In the genomic region with DNA sequence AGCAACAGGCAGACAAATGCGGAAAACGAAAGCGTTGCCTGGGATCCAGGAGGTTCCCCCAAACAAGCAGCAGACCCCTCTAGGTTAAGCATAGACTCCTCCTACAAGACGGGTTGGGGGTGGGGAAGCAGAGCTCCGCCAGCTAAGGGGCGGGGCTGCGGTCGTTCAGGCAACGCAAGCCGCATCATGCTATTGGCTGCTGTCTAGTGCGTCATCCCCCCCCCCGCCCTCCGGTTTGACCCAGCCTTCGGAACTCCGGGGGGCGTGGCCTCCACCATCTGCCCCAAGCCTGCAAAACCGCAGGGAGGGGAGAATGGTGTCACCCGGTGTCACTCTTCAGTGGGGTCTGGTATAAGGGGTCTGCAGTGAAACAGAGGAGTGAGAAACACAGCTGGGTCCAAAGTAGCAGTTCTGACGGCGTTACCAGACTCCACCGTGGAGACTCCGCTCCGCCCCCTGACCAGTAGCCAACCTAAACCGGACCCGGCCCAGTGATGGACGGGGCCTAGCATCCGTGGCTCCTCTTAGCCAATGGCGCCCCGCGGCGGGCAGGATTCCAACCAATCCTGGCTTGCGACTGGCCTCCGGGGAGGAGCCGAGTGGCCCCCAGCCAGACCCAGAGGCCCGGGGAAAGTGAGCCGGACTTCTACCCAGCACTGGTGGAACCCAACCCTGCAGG, we compare ENCODE assay signal across 8 mouse cellular contexts. TPM values are rescaled to one million over a fixed set of nuclear protein-coding genes. Genes with fewer than 3 reads are reported as not detected.
DNase-seq lines count a peak whose midpoint lies in the region; ATAC-seq and TF ChIP-seq lines count a peak whose summit lies in the region.

TSS of gene Sertad3 (plus strand) at position 613 of the 679 bp plus-strand sequence.

- H3K9ac ChIP-seq in hindbrain, embryonic 14.5 days = peak within 1 kb of the TSS; percentile 62

- peak within 1 kb of the TSS; percentile 82 for H3K27ac ChIP-seq in hindbrain, embryonic 14.5 days

- H3K4me3 ChIP-seq in hindbrain, embryonic 14.5 days (replicated peaks; ENCODE audit: low read length) = peak within 1 kb of the TSS; percentile 61

- no peaks in the 10 kb centered on the region for H3K4me1 ChIP-seq in hindbrain, embryonic 14.5 days (replicated peaks; ENCODE audit: control insufficient read depth, insufficient read depth, low read length)

- DNase-seq in Patski (ENCODE audit: low read depth, low spot score) = peak; percentile 96
- DNase-seq in cerebellum, postnatal 14 days = peak; percentile 100
- DNase-seq in frontal cortex, postnatal 14 days (ENCODE audit: low spot score in 2 of 2) = peak; percentile 95 to 96
- DNase-seq in hindbrain, embryonic 14.5 days (ENCODE audit: low spot score) = peak; percentile 93
- peak; percentile 97 for DNase-seq in layer of hippocampus, postnatal 36 days
- peak; percentile 100 for DNase-seq in lung, postnatal 36 days
- peak; percentile 99 for DNase-seq in retina, postnatal 1 day
- DNase-seq in urinary bladder, adult 18-20 months (ENCODE audit: low spot score in 2 of 2) = peak; percentile 97 to 100

- in situ Hi-C loops in Patski (cut with MboI; ENCODE audit: low pct_unique_long_range_greater_than_20kb) = no loop called here

- no peaks in the 10 kb centered on the region for H3K9me3 ChIP-seq in hindbrain, embryonic 14.5 days (ENCODE audit: control insufficient read depth, low read length)

- H3K4me2 ChIP-seq in hindbrain, embryonic 14.5 days (replicated peaks) = peak within 1 kb of the TSS; percentile 83

- CTCF ChIA-PET in Patski (lab: Charles Lee) = interaction anchor here (0.7 to 1.6 kb wide), 5 partner anchors 11 to 54 kb away, joined by 4 to 6 read pairs (median 4); partner anchors contain the start of gene Sertad1

- POLR2A ChIA-PET in Patski (lab: Charles Lee) = interaction anchor here (0.8 kb wide), 1 partner anchor 14 kb away, joined by 3 read pairs; no protein-coding TSS in a partner anchor

- no peaks in the 10 kb centered on the region for H3K27me3 ChIP-seq in Patski
- no peaks in the 10 kb centered on the region for H3K27me3 ChIP-seq in hindbrain, embryonic 14.5 days (ENCODE audit: control insufficient read depth, insufficient read depth, low read length)

- under 1% methylated on average over 35 of the region's 36 CpGs for WGBS in hindbrain, embryonic 14.5 days

- TF ChIP-seq CTCF in Patski (IDR thresholded peaks at IDR 0.05) = no peak

- ATAC-seq in Patski = peak; percentile 89
- ATAC-seq in hindbrain, embryonic 14.5 days (ENCODE audit: low FRiP score) = peak; percentile 93

- H3K36me3 ChIP-seq in hindbrain, embryonic 14.5 days (replicated peaks; ENCODE audit: control insufficient read depth, insufficient read depth) = 0 out of 2 replicates have a peak, but pooled peaks cover 6% of the 10 kb centered on the region

RNA-seq across cellular contexts. Expression of gene Sertad3, which starts in this region (rescaled TPM):
- 9.1 TPM for polyA plus RNA-seq in Patski (2021)
- 8.4 and 9.3 TPM in 2 replicates for polyA plus RNA-seq in hindbrain, embryonic 14.5 days (2014; fragmentation: Nextera tagmentation; extraction: Ambion mirVana)
- 1 to 10 TPM; 2.7 to 4.0 TPM for total RNA-seq in layer of hippocampus, postnatal 36 days (2021)

Comparison
In these comparisons a context has a peak if more than half of its experiments do, and no peak if none do; other contexts are left out.
1. Peak in every context shown above with its lines: DNase-seq, ATAC-seq, H3K4me3 ChIP-seq and H3K27ac ChIP-seq.